Mouse (Mus musculus): ENCODE results near the gene Otog. TPM values are rescaled to one million over a fixed set of nuclear protein-coding genes. Genes with fewer than 3 reads are reported as not detected.

The Otog gene
- polyA plus RNA-seq, 1 experiment from 2014 or later, result not detected

Other genes with a start within 250 kb of the Otog start
- gene Abcc6, start 210.7 kb upstream of the Otog start, polyA plus RNA-seq (2015; fragmentation: Nextera tagmentation; extraction: Ambion mirVana), result 0.47 and 0.86 TPM in 2 replicates
- gene Nomo1, start 207.3 kb upstream of the Otog start, polyA plus RNA-seq (2015; fragmentation: Nextera tagmentation; extraction: Ambion mirVana), result 46.0 and 47.1 TPM in 2 replicates
- gene Kcnj11, start 140.2 kb upstream of the Otog start, polyA plus RNA-seq (2015; fragmentation: Nextera tagmentation; extraction: Ambion mirVana), result 5.7 and 6.0 TPM in 2 replicates
- 33.2 and 34.3 TPM in 2 replicates for gene Abcc8, start 61.0 kb upstream of the Otog start, polyA plus RNA-seq (2015; fragmentation: Nextera tagmentation; extraction: Ambion mirVana)
- gene Ush1c, start 2.5 kb upstream of the Otog start, polyA plus RNA-seq (2015; fragmentation: Nextera tagmentation; extraction: Ambion mirVana), result 1.2 and 2.5 TPM in 2 replicates
- gene Myod1, start 135.5 kb downstream of the Otog start, polyA plus RNA-seq (2015; fragmentation: Nextera tagmentation; extraction: Ambion mirVana), result 0.14 TPM in 1 of 2 replicates, not detected in the other
- 7.6 and 8.4 TPM in 2 replicates for gene Kcnc1, start 155.5 kb downstream of the Otog start, polyA plus RNA-seq (2015; fragmentation: Nextera tagmentation; extraction: Ambion mirVana)

All from forebrain, embryonic 16.5 days (tissue).